Mouse (Mus musculus): ENCODE measurements around the gene Sbk3. TPM values are rescaled to one million over a fixed set of nuclear protein-coding genes. Genes with fewer than 3 reads are reported as not detected.

Gene Sbk3
- polyA plus RNA-seq, 1 experiment from 2014 or later = not detected

GRCm38 (mm10) chr7:4923586-4924364 is 47.2 kb downstream of the Sbk3 start:
- WGBS = 3% methylated on average over 37 of the region's 37 CpGs
- peaks cover 26% of the 10 kb centered on the region for H3K36me3 ChIP-seq (replicated peaks)
- no peaks in the 10 kb centered on the region for H3K27me3 ChIP-seq
- H3K9ac ChIP-seq = peak overlapping the region; percentile 73
- H3K9me3 ChIP-seq = no peaks in the 10 kb centered on the region
- no peak; the same call in 1 of the 2 replicates for ATAC-seq (ENCODE audit: low FRiP score)
- peak overlapping the region; percentile 99 for H3K27ac ChIP-seq
- H3K4me1 ChIP-seq = peaks cover 63% of the 10 kb centered on the region
- H3K4me3 ChIP-seq (replicated peaks) = peak overlapping the region; percentile 39
- peak overlapping the region; percentile 86 for H3K4me2 ChIP-seq

GRCm38 (mm10) chr7:4922931-4923565 is 47.9 kb downstream of the Sbk3 start:
- no peaks in the 10 kb centered on the region for H3K9me3 ChIP-seq
- H3K4me2 ChIP-seq = peak overlapping the region; percentile 86
- H3K27ac ChIP-seq = peak overlapping the region; percentile 99
- H3K27me3 ChIP-seq = no peaks in the 10 kb centered on the region
- H3K4me1 ChIP-seq = peaks cover 63% of the 10 kb centered on the region
- H3K4me3 ChIP-seq (replicated peaks) = peak overlapping the region; percentile 39
- peaks cover 34% of the 10 kb centered on the region for H3K36me3 ChIP-seq (replicated peaks)
- H3K9ac ChIP-seq = peak overlapping the region; percentile 73
- whole genome bisulfite sequencing = under 1% methylated on average over 14 of the region's 14 CpGs
- ATAC-seq (ENCODE audit: low FRiP score) = peak; percentile 62

- Histone ChIP-seq H3K9ac (peak overlapping the region; percentile 57), H3K27ac (peak overlapping the region; percentile 99), H3K36me3 (replicated peaks) (peaks cover 39% of the 10 kb centered on the region), H3K27me3 (no peaks in the 10 kb centered on the region), H3K4me3 (replicated peaks) (peak overlapping the region; percentile 39), H3K4me2 (peak overlapping the region; percentile 86), H3K9me3 (no peaks in the 10 kb centered on the region), H3K4me1 (peaks cover 63% of the 10 kb centered on the region)
- WGBS = 0% methylated on average over 14 of the region's 14 CpGs
- ATAC-seq (ENCODE audit: low FRiP score) = peak; percentile 85
Observed at GRCm38 (mm10) chr7:4922508-4922907, 48.5 kb downstream of the Sbk3 start.

- Histone ChIP-seq H3K4me1 (peaks cover 66% of the 10 kb centered on the region), H3K27ac (peak within 1 kb of the TSS; percentile 99), H3K4me2 (peak within 1 kb of the TSS; percentile 86), H3K36me3 (replicated peaks) (peaks cover 43% of the 10 kb centered on the region), H3K27me3 (no peaks in the 10 kb centered on the region), H3K4me3 (replicated peaks) (peak within 1 kb of the TSS; percentile 39), H3K9ac (peak within 1 kb of the TSS; percentile 57), H3K9me3 (no peaks in the 10 kb centered on the region)
- no peak for ATAC-seq (ENCODE audit: low FRiP score)
- WGBS = 28% methylated on average over 8 of the region's 8 CpGs
Observed at GRCm38 (mm10) chr7:4921824-4922482, 49.0 kb downstream of the Sbk3 start, which contains the start of gene Nat14. Gene Nat14, plus strand, starts transcription at chr7:4922028.

GRCm38 (mm10) chr7:4920976-4921823 is 49.8 kb downstream of the Sbk3 start:
- Histone ChIP-seq H3K4me2 (peak overlapping the region; percentile 86), H3K4me3 (replicated peaks) (no peak overlapping the region), H3K9ac (peak overlapping the region; percentile 33; the same call in 1 of the 2 replicates), H3K4me1 (peaks cover 66% of the 10 kb centered on the region), H3K27ac (peak overlapping the region; percentile 99), H3K36me3 (replicated peaks) (peaks cover 43% of the 10 kb centered on the region), H3K9me3 (no peaks in the 10 kb centered on the region), H3K27me3 (no peaks in the 10 kb centered on the region)
- ATAC-seq (ENCODE audit: low FRiP score) = no peak
- WGBS = 55% methylated on average over 23 of the region's 23 CpGs

DNA sequence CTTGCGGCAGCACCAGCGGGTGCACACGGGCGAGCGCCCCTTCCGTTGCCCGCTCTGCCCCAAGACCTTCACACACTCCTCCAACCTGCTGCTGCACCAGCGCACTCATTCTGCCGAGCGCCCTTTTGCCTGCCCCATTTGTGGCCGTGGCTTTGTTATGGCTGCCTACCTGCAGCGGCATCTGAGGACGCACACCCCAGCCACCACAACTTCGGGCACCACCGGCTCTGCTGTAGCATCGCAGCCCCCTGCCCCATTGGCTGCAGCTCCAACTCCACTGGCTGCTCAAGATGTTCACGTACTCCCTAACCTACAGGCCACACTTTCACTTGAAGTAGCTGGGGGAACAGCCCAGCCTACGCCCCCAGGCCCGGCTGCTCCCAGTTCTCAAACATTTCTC is 50.5 kb downstream of the Sbk3 start:
- Histone ChIP-seq H3K27ac (peak overlapping the region; percentile 99), H3K4me1 (peaks cover 65% of the 10 kb centered on the region), H3K9ac (no peak overlapping the region), H3K27me3 (no peaks in the 10 kb centered on the region), H3K9me3 (no peaks in the 10 kb centered on the region), H3K4me2 (no peak overlapping the region), H3K4me3 (replicated peaks) (no peak overlapping the region), H3K36me3 (replicated peaks) (peaks cover 43% of the 10 kb centered on the region)
- 88% methylated on average over 19 of the region's 19 CpGs for WGBS
- ATAC-seq (ENCODE audit: low FRiP score) = no peak

DNA sequence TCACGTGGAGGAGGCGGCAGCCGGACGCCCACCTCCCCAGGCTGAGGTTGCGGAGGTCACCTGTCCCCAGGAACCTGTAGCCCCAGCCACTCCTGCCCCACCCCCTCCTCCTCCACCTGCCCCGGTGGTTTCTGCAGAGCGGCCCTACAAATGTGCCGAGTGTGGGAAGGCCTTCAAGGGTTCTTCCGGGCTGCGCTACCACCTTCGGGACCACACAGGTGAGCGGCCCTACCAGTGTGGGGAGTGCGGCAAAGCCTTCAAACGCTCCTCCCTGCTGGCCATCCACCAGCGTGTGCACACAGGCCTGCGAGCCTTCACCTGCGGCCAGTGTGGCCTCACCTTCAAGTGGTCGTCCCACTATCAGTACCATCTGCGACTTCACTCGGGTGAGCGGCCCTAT is 51.0 kb downstream of the Sbk3 start:
- Histone ChIP-seq H3K36me3 (replicated peaks) (peaks cover 43% of the 10 kb centered on the region), H3K9me3 (no peaks in the 10 kb centered on the region), H3K4me3 (replicated peaks) (no peak overlapping the region), H3K4me2 (no peak overlapping the region), H3K27me3 (no peaks in the 10 kb centered on the region), H3K4me1 (peaks cover 60% of the 10 kb centered on the region), H3K27ac (no peak overlapping the region), H3K9ac (no peak overlapping the region)
- 87% methylated on average over 21 of the region's 21 CpGs for WGBS
- no peak for ATAC-seq (ENCODE audit: low FRiP score)

DNA sequence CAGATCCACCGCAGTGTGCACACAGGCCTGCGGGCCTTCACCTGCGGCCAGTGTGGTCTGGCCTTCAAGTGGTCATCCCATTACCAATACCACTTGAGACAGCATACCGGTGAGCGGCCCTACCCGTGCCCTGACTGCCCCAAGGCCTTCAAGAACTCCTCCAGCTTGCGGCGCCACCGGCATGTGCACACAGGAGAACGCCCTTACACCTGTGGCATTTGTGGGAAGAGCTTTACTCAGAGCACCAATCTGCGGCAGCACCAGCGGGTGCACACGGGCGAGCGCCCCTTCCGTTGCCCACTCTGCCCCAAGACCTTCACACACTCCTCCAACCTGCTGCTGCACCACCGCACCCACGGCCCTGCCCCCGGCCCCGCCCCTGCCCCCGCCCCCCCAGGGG is 51.9 kb downstream of the Sbk3 start:
- peaks cover 43% of the 10 kb centered on the region for H3K36me3 ChIP-seq (replicated peaks)
- H3K4me3 ChIP-seq (replicated peaks) = no peak overlapping the region
- no peak overlapping the region for H3K9ac ChIP-seq
- no peak overlapping the region for H3K27ac ChIP-seq
- peaks cover 55% of the 10 kb centered on the region for H3K4me1 ChIP-seq
- H3K4me2 ChIP-seq = no peak overlapping the region
- ATAC-seq (ENCODE audit: low FRiP score) = no peak
- no peaks in the 10 kb centered on the region for H3K27me3 ChIP-seq
- WGBS = 82% methylated on average over 17 of the region's 21 CpGs
- no peaks in the 10 kb centered on the region for H3K9me3 ChIP-seq

GRCm38 (mm10) chr7:4918681-4919080 is 52.3 kb downstream of the Sbk3 start:
- 93% methylated on average over 15 of the region's 15 CpGs for WGBS
- Histone ChIP-seq H3K27me3 (no peaks in the 10 kb centered on the region), H3K9ac (no peak overlapping the region), H3K4me1 (peaks cover 50% of the 10 kb centered on the region), H3K4me3 (replicated peaks) (no peak overlapping the region), H3K4me2 (no peak overlapping the region), H3K27ac (no peak overlapping the region), H3K9me3 (no peaks in the 10 kb centered on the region), H3K36me3 (replicated peaks) (peaks cover 43% of the 10 kb centered on the region)
- no peak for ATAC-seq (ENCODE audit: low FRiP score)

DNA sequence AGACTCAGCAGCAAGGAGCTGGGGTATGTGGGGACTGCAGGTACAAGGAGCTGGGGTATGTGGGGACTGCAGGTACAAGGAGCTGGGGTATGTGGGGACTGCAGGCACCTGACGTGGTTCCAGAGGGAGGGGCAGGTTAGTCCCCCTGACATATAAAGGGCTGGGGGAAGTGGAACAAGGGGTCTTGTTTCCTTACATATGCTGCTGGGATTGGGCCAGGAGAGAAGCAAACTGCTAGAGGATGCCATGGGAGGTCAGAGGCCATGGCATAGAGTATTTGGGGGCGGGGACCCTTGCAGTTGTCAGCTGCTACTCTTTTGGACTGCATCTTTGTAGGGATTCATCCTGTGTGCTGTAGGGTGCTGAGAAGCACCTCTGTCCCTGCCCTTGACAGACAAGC is 53.5 kb downstream of the Sbk3 start:
- WGBS = 89% methylated on average over 2 of the region's 2 CpGs
- Histone ChIP-seq H3K27me3 (no peaks in the 10 kb centered on the region), H3K9me3 (no peaks in the 10 kb centered on the region), H3K4me2 (no peak overlapping the region), H3K4me3 (replicated peaks) (no peak overlapping the region), H3K36me3 (replicated peaks) (peaks cover 43% of the 10 kb centered on the region), H3K4me1 (peaks cover 40% of the 10 kb centered on the region), H3K9ac (no peak overlapping the region), H3K27ac (no peak overlapping the region)
- ATAC-seq (ENCODE audit: low FRiP score) = no peak

- Histone ChIP-seq H3K27ac (peak overlapping the region; percentile 97), H3K9ac (peak overlapping the region; percentile 81), H3K9me3 (no peaks in the 10 kb centered on the region), H3K27me3 (no peaks in the 10 kb centered on the region), H3K36me3 (replicated peaks) (peaks cover 37% of the 10 kb centered on the region), H3K4me3 (replicated peaks) (peak overlapping the region; percentile 65), H3K4me2 (peak overlapping the region; percentile 86), H3K4me1 (peaks cover 25% of the 10 kb centered on the region)
- WGBS = 21% methylated on average over 14 of the region's 14 CpGs
- ATAC-seq (ENCODE audit: low FRiP score) = peak; percentile 43
Observed at GRCm38 (mm10) chr7:4915669-4916416, 55.1 kb downstream of the Sbk3 start.
